Mouse (Mus musculus) lung, adult 18-20 months (tissue): Measurements from ENCODE around the gene Fhad1.

Experiments
- DNase-seq, 2 experiments: peaks; one replicate each; pipeline ENCODE4 v3.0.0; 2022; ENCODE audit warnings: mixed read lengths in 2 of 2

Gene Fhad1

DNA sequence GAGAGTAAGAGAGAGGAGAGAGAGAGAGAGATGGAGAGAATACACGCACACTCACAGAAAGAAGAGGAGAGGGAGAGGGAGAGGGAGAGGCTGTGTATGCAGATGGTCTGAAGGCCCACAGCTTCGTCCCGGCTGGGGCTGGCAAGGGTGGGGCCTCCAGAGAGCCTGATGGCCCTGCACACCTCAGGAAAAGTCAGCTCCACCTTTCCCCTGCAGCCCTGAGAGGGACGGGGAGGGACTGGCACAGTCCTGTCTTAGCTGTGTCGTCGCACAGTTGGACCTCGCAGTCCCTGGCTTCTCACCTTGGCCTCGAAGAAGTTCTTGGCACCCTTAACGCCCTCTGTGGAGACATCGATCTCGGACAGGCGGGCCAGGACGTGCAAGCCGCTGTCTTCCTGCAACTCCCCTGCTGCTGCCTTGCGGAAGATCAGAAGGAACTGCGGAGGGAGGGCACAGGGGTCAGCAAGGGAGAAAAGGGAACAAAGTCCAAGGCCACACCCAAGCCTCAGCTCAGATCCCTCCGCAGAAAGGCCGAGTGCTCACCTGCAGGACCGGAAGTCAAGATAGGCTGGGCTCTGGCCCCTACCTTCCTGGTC lies 154.5 kb downstream of the Fhad1 start:
- DNase-seq: no peak

DNA sequence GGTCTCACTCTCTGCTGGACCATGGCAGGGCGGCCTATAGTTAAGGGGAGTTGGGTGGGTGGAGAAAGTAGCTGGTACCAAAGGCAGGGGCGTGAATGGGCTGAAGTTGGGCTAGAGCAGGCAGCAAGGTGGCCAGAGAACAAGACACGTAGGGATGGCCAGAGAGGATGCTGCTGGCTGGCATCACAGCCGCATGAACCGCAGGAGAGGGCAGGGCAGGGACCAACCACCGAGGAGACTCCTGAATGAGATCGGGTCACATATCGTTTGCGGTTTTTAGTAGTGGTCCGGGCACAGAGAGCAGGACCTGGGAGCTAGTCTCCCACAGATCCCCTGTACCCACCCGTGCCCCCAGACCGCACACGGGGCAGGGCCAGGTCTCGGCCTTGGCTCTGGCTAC lies 155.5 kb downstream of the Fhad1 start:
- no peak for DNase-seq

DNA sequence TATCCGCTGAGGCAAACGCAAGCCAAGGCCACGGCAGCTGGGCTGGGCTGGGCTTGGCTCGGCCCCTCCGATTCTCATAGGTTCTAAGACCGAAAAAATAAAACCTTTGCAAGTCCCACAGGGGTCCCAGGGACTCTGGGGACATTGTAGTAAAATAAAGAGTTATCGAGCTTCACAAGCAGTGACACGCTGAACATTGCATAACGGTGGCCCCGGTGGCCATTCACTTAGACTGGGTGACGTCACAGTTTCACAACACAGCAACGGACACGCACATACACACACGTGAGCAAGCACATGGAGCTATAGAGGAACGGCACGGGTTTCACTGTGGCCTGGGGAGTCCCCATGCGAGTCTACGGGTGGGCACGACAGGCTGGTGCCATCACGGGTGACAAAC lies 156.4 kb downstream of the Fhad1 start:
- DNase-seq: peak; percentile 53 to 58

DNA sequence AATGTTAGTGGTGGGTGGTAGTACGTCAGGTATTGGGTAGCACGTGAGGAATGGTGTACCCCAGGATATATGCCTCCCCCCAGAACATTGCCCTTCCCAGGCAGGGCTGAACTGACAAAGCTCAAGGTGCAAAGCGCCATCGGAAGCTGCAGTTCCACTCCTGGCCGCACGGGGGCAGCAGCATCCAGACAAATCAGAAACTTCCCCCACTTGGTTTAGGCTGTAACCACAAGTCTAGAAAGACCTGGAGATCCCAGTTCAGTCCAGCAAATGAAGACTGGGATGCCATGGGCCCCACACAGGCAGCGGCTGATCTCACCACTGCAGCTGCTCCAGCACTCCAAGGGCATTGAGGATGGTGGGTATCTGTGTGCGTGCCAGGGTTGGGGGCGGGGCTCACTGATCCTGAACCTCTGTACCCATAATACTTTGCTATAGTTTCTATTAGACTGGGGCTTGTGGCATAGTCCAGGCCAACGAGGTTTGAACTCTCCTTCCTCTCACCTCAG lies 157.4 kb downstream of the Fhad1 start:
- peak; percentile 72 to 79 for DNase-seq

DNA sequence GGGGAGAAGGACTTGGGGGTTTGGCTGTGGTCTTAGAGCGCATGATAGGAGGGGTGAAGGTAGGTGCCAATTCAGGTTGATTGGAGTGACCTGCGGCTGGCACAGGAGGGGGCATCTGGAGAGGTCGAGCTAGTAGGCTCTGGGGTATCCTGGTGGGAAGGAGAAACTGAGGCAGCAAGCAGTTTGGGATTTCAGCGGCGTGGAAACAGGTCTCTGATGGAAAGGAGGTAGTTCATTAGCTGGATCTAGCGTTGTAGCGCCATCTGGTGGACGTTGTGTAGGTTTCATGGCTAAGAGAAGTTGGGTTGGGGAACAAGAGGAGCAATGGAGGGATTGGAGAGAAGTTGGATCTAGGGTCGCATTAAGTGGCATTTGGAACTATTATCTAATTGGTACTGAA lies 161.4 kb downstream of the Fhad1 start:
- peak; percentile 42 to 50 for DNase-seq

DNA sequence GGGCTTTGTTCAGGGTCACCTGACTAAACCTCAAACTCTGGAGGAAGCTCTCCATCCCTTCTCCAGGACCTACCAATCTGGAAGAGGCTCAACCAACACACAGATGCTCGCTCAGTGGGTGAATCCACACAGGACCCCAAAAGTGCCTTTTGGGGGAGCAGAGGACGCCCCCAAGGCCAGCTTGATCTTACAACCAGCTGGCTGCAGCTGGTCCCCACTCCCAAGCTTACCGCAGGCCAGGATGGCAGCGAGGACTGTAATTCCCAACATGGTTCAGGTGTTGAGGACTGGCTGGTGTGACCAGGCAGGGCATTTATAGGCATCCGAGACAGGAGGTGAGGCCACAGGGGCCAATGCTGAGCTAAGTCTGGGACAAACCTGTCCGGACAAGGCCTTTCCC lies 168.9 kb downstream of the Fhad1 start, which contains the start of gene Ctrc:
Gene Ctrc (minus strand): TSS at position 361 of the 400 bp plus-strand sequence.
- DNase-seq: no peak
